Mouse (Mus musculus) liver, adult 2 months (tissue): ENCODE measurements around the gene Tppp2.

Experiments
- CTCF ChIP-seq: fragments of 200-500 bp; IDR thresholded peaks from 2 replicates; pipeline ENCODE4 v1.5.1; 2011; ENCODE audit warnings: low read depth, low read length, control low read depth
- POLR2A ChIP-seq: fragments of 200-500 bp; IDR thresholded peaks from 2 replicates; pipeline ENCODE4 v1.6.1; 2011; ENCODE audit warnings: low read length, control low read depth; ENCODE audit not compliant: insufficient read depth; ENCODE audit errors: extremely low read depth

GRCm38 (mm10) chr14:51911301-51911700, 6.9 kb upstream of the Tppp2 start:
- TF ChIP-seq CTCF (no peak), POLR2A (0 out of 2 replicates have a peak, but pooled peaks have one; percentile 15)
